ENCODE assay signal across 23 mouse cellular contexts in the genomic region with DNA sequence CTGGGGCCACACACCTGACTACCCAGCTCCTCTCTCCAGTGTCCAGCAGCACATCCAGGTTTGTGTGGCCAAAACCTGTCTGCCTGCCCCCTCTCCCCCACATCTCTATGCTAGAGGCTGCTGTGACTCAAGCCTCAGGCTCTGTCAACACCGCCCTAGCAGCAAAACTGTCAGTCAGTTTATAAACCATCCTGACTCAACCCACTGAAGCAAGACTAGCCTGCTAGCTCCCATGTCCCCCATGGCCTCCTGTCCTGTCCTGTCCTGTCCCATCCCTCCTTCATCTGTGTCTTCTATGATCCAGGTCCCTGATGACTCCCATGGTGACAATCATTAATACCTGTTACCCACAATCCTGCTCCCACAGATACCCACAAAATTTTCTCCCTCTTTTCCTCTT. TPM values are rescaled to one million over a fixed set of nuclear protein-coding genes. Genes with fewer than 3 reads are reported as not detected.
A peak's percentile ranks its signal among the peaks of the same experiment; 100 is the strongest.
DNase-seq lines count a peak whose midpoint lies in the region; ATAC-seq lines count a peak whose summit lies in the region.
"Had no signal": no experiment of that assay in that cellular context is flagged by ENCODE, and none has a peak within 500 bp of the region (broad histone marks: within the 10 kb centered on the region; RNA-seq: fewer than 3 reads in every experiment).

No protein-coding gene starts in this region.

- 0 out of 2 replicates have a peak overlapping the region, but pooled peaks have one; percentile 1 for H3K9ac ChIP-seq in embryonic facial prominence, embryonic 13.5 days
- H3K9ac ChIP-seq in kidney, embryonic 15.5 days: no peak overlapping the region
- no peak overlapping the region for H3K9ac ChIP-seq in midbrain, embryonic 11.5 days (ENCODE audit: low read length)
- H3K9ac ChIP-seq in midbrain, embryonic 16.5 days (ENCODE audit: low read depth, low read length): no peak overlapping the region
- H3K9ac ChIP-seq: forebrain, embryonic 13.5 days; forebrain, embryonic 15.5 days; forebrain, postnatal 0 days had no signal

- no peak overlapping the region for H3K27ac ChIP-seq in embryonic facial prominence, embryonic 13.5 days
- H3K27ac ChIP-seq in embryonic facial prominence, embryonic 10.5 days (replicated peaks): no peak overlapping the region
- H3K27ac ChIP-seq in kidney, embryonic 15.5 days: no peak overlapping the region
- H3K27ac ChIP-seq in midbrain, embryonic 11.5 days (ENCODE audit: low read depth, low read length): no peak overlapping the region
- H3K27ac ChIP-seq in midbrain, embryonic 16.5 days (ENCODE audit: low read length): no peak overlapping the region
- H3K27ac ChIP-seq: forebrain, embryonic 13.5 days; forebrain, embryonic 15.5 days had no signal

- H3K9me3 ChIP-seq in embryonic facial prominence, embryonic 13.5 days: no peaks in the 10 kb centered on the region
- H3K9me3 ChIP-seq in embryonic facial prominence, embryonic 10.5 days: no peaks in the 10 kb centered on the region
- no peaks in the 10 kb centered on the region for H3K9me3 ChIP-seq in kidney, embryonic 15.5 days (replicated peaks)
- no peaks in the 10 kb centered on the region for H3K9me3 ChIP-seq in midbrain, embryonic 11.5 days (ENCODE audit: control insufficient read depth, low read length)
- no peaks in the 10 kb centered on the region for H3K9me3 ChIP-seq in midbrain, embryonic 16.5 days (replicated peaks; ENCODE audit: control insufficient read depth, low read length, poor library complexity, severe bottlenecking)
- H3K9me3 ChIP-seq: forebrain, embryonic 13.5 days; forebrain, embryonic 15.5 days; G1E had no signal

- H3K36me3 ChIP-seq in embryonic facial prominence, embryonic 13.5 days: no peaks in the 10 kb centered on the region
- no peaks in the 10 kb centered on the region for H3K36me3 ChIP-seq in embryonic facial prominence, embryonic 10.5 days (replicated peaks)
- H3K36me3 ChIP-seq in kidney, embryonic 15.5 days: no peaks in the 10 kb centered on the region
- no peaks in the 10 kb centered on the region for H3K36me3 ChIP-seq in midbrain, embryonic 11.5 days (ENCODE audit: control insufficient read depth, insufficient read depth, low read length)
- peaks cover 4% of the 10 kb centered on the region; the same call in 1 of the 2 replicates for H3K36me3 ChIP-seq in midbrain, embryonic 16.5 days (ENCODE audit: control insufficient read depth, insufficient read depth, low read length)
- H3K36me3 ChIP-seq: forebrain, embryonic 15.5 days; G1E had no signal

- WGBS in embryonic facial prominence, embryonic 13.5 days: 76% methylated on average over 1 of the region's 1 CpGs
- 58% methylated on average over 1 of the region's 1 CpGs for WGBS in embryonic facial prominence, embryonic 10.5 days
- WGBS in kidney, embryonic 15.5 days: 22% methylated on average over 1 of the region's 1 CpGs
- 69% methylated on average over 1 of the region's 1 CpGs for WGBS in midbrain, embryonic 11.5 days
- 81% methylated on average over 1 of the region's 1 CpGs for WGBS in midbrain, embryonic 16.5 days

- H3K4me3 ChIP-seq in embryonic facial prominence, embryonic 13.5 days: no peak overlapping the region
- no peak overlapping the region for H3K4me3 ChIP-seq in embryonic facial prominence, embryonic 10.5 days
- no peak overlapping the region for H3K4me3 ChIP-seq in kidney, embryonic 15.5 days (replicated peaks)
- H3K4me3 ChIP-seq in midbrain, embryonic 11.5 days (ENCODE audit: low read depth, low read length): no peak overlapping the region
- no peak overlapping the region for H3K4me3 ChIP-seq in midbrain, embryonic 16.5 days (ENCODE audit: low read depth, low read length)
- H3K4me3 ChIP-seq: forebrain, embryonic 13.5 days; forebrain, embryonic 15.5 days had no signal

- no peak for DNase-seq in embryonic facial prominence, embryonic 10.5 days (ENCODE audit: low spot score)
- DNase-seq in kidney, postnatal 25 days: no peak
- DNase-seq in midbrain, embryonic 11.5 days (ENCODE audit: low spot score, missing footprints): peak; percentile 62
- peak; percentile 46 for DNase-seq in 3T3-L1 (ENCODE audit: low read depth, low spot score)
- no peak for DNase-seq in ovary, postnatal 10 days (ENCODE audit: low spot score)
- DNase-seq: adrenal gland, adult 8-10 months; B cell, adult 2 months; cerebellum, adult 11-12 months; cerebellum, adult 2 months; cerebellum, adult 9-10 months; cerebellum, postnatal 10 days; cerebellum, postnatal 25 days; forebrain, postnatal 0 days had no signal

- H3K4me1 ChIP-seq in embryonic facial prominence, embryonic 13.5 days: no peaks in the 10 kb centered on the region
- H3K4me1 ChIP-seq in embryonic facial prominence, embryonic 10.5 days: peaks cover 8% of the 10 kb centered on the region
- H3K4me1 ChIP-seq in kidney, embryonic 15.5 days: peaks cover 15% of the 10 kb centered on the region
- H3K4me1 ChIP-seq in midbrain, embryonic 11.5 days (ENCODE audit: control insufficient read depth, insufficient read depth, low read length): no peaks in the 10 kb centered on the region
- H3K4me1 ChIP-seq in midbrain, embryonic 16.5 days (ENCODE audit: control insufficient read depth, insufficient read depth, low read length): no peaks in the 10 kb centered on the region
- H3K4me1 ChIP-seq: forebrain, embryonic 13.5 days; forebrain, embryonic 15.5 days had no signal

- H3K4me2 ChIP-seq in embryonic facial prominence, embryonic 13.5 days: no peak overlapping the region
- H3K4me2 ChIP-seq in kidney, embryonic 15.5 days: no peak overlapping the region
- no peak overlapping the region for H3K4me2 ChIP-seq in midbrain, embryonic 11.5 days
- no peak overlapping the region for H3K4me2 ChIP-seq in midbrain, embryonic 16.5 days (ENCODE audit: low read length)
- H3K4me2 ChIP-seq: forebrain, embryonic 13.5 days; forebrain, embryonic 15.5 days had no signal

- ATAC-seq in embryonic facial prominence, embryonic 13.5 days (ENCODE audit: insufficient number of reproducible peaks, insufficient read depth, low FRiP score, low TSS enrichment, low read depth): no peak
- ATAC-seq in kidney, embryonic 15.5 days (replicated peaks; ENCODE audit: low FRiP score): peak; percentile 52; the same call in 1 of the 2 replicates
- no peak for ATAC-seq in midbrain, embryonic 11.5 days (ENCODE audit: low FRiP score)
- no peak for ATAC-seq in midbrain, embryonic 16.5 days
- ATAC-seq: activated CD4-positive, CD25-positive, alpha-beta regulatory T cell, adult 4 months; CD4-positive, CD25-positive, alpha-beta regulatory T cell, adult 4 months; forebrain, embryonic 13.5 days; forebrain, embryonic 15.5 days; forebrain, postnatal 0 days; Patski had no signal

- no peaks in the 10 kb centered on the region for H3K27me3 ChIP-seq in embryonic facial prominence, embryonic 13.5 days
- no peaks in the 10 kb centered on the region for H3K27me3 ChIP-seq in embryonic facial prominence, embryonic 10.5 days (replicated peaks; ENCODE audit: low read depth, poor library complexity, severe bottlenecking)
- H3K27me3 ChIP-seq in kidney, embryonic 15.5 days: no peaks in the 10 kb centered on the region
- H3K27me3 ChIP-seq in midbrain, embryonic 11.5 days (ENCODE audit: control insufficient read depth, insufficient read depth, low read length): no peaks in the 10 kb centered on the region
- H3K27me3 ChIP-seq in midbrain, embryonic 16.5 days (ENCODE audit: control insufficient read depth, insufficient read depth, low read depth, low read length): no peaks in the 10 kb centered on the region
- H3K27me3 ChIP-seq: CH12.LX; forebrain, embryonic 13.5 days; forebrain, embryonic 15.5 days; Patski had no signal

RNA-seq across cellular contexts. Expression of gene Prkar1b, which starts 59.6 kb away (rescaled TPM):
- 27.7 and 31.1 TPM in 2 replicates for polyA plus RNA-seq in embryonic facial prominence, embryonic 13.5 days (2015; fragmentation: Nextera tagmentation; extraction: Ambion mirVana)
- polyA plus RNA-seq in embryonic facial prominence, embryonic 10.5 days (2016; fragmentation: Nextera tagmentation; extraction: Ambion mirVana): 7.3 and 9.0 TPM in 2 replicates
- 21.2 and 22.7 TPM in 2 replicates for polyA plus RNA-seq in kidney, embryonic 15.5 days (2015; fragmentation: Nextera tagmentation; extraction: Ambion mirVana)
- polyA plus RNA-seq in midbrain, embryonic 11.5 days (2014; fragmentation: Nextera tagmentation; extraction: Ambion mirVana): 19.5 and 20.2 TPM in 2 replicates
- polyA plus RNA-seq in midbrain, embryonic 16.5 days (2015; fragmentation: Nextera tagmentation; extraction: Ambion mirVana): 327 and 368 TPM in 2 replicates
- polyA plus RNA-seq: G1E had no signal

RNA-seq across cellular contexts. Expression of gene Dnaaf5, which starts 59.9 kb away (rescaled TPM):
- polyA plus RNA-seq in embryonic facial prominence, embryonic 13.5 days (2015; fragmentation: Nextera tagmentation; extraction: Ambion mirVana): 4.4 and 4.6 TPM in 2 replicates
- 9.6 and 10.6 TPM in 2 replicates for polyA plus RNA-seq in embryonic facial prominence, embryonic 10.5 days (2016; fragmentation: Nextera tagmentation; extraction: Ambion mirVana)
- polyA plus RNA-seq in kidney, embryonic 15.5 days (2015; fragmentation: Nextera tagmentation; extraction: Ambion mirVana): 8.7 and 10.4 TPM in 2 replicates
- polyA plus RNA-seq in midbrain, embryonic 11.5 days (2014; fragmentation: Nextera tagmentation; extraction: Ambion mirVana): 5.2 and 5.3 TPM in 2 replicates
- polyA plus RNA-seq in midbrain, embryonic 16.5 days (2015; fragmentation: Nextera tagmentation; extraction: Ambion mirVana): 3.2 and 3.5 TPM in 2 replicates

Comparison
In these comparisons a context has a peak if more than half of its experiments do, and no peak if none do; other contexts are left out.
1. RNA of gene Prkar1b, which starts 59.6 kb away (polyA plus RNA-seq): 327 to 368 TPM in midbrain, embryonic 16.5 days; 27.7 to 31.1 TPM in embryonic facial prominence, embryonic 13.5 days, 21.2 to 22.7 TPM in kidney, embryonic 15.5 days, 19.5 to 20.2 TPM in midbrain, embryonic 11.5 days and 7.3 to 9.0 TPM in embryonic facial prominence, embryonic 10.5 days; every median in the first group is over 10 times any median in the second.
2. DNase-seq: peak in midbrain, embryonic 11.5 days (single experiment) and 3T3-L1 (single experiment); none in embryonic facial prominence, embryonic 10.5 days (single experiment), kidney, postnatal 25 days (0 of 2) and ovary, postnatal 10 days (single experiment).